Mouse (Mus musculus): Measurements from ENCODE around the gene Plekha8.

- TF ChIP-seq CTCF (IDR thresholded peaks at IDR 0.05; ENCODE audit: control insufficient read depth, insufficient read depth, low read length) (no peak), POLR2A (IDR thresholded peaks at IDR 0.05; ENCODE audit: borderline replicate concordance, control insufficient read depth, low read depth, low read length) (no peak)
These were observed 89.2 kb downstream of the Plekha8 start for GRCm38 (mm10) chr6:54684085-54684484.

Data from bone marrow, adult 2 months (tissue).